Mouse (Mus musculus) gastrocnemius, postnatal 10 days (tissue): ENCODE measurements around the gene Mrc1. TPM values are rescaled to one million over a fixed set of nuclear protein-coding genes. Genes with fewer than 3 reads are reported as not detected.
A peak's percentile ranks its signal among the peaks of the same experiment; 100 is the strongest.
"Not testable (repeated sequence)": the region's sequence is repeated elsewhere in the genome, so short reads cannot be mapped to it uniquely, and the experiment has no call there.

Source experiments
- DNase-seq: peaks from one replicate; pipeline ENCODE4 v3.0.0; 2021; ENCODE audit warnings: mixed read lengths
- long read RNA-seq, 2 experiments: library from polyadenylated mRNA; stranded (forward); transcript quantifications; one replicate each; pipeline ENCODE4 v2.0.0; 2021
- total RNA-seq, 2 experiments: library from RNA; stranded (reverse); gene quantifications; 2 replicates each; pipeline ENCODE4 v1.2.3; 2021

Gene Mrc1
- 10 to 100 TPM; 34.4 to 36.6 TPM for total RNA-seq
- long read RNA-seq, experiment 1, full-length matches to known transcripts = 13 of 40 reads
- long read RNA-seq, experiment 1, partial matches to known transcripts = 19 of 40 reads
- long read RNA-seq, experiment 1, other reads (novel, unspliced or antisense) = 8 of 40 reads
- long read RNA-seq, experiment 2, full-length matches to known transcripts = 9 of 23 reads
- long read RNA-seq, experiment 2, partial matches to known transcripts = 12 of 23 reads
- long read RNA-seq, experiment 2, other reads (novel, unspliced or antisense) = 2 of 23 reads

- no peak for DNase-seq
Observed at GRCm38 (mm10) chr2:14229149-14229548, at the start of gene Mrc1. Gene Mrc1, plus strand, starts transcription at chr2:14229392.

DNA sequence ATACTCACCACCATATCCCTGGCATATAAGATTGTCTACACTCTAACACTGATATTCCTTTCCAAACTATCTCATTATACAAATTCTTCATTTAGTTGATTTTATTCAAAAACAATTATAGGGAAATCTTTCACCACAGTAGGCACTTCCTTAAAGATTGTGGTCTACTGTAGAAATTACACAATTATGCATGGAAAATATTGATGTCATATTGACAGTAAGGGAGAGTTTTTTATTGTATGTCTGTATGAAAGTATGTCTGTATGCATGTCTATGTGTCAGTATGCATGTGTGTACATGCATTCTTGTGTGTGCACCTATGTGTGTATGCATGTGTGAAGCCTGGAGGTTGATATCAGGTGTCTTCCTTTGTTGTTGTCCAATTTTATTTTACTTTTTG is 44.8 kb upstream of the Mrc1 start:
- no peak for DNase-seq

DNA sequence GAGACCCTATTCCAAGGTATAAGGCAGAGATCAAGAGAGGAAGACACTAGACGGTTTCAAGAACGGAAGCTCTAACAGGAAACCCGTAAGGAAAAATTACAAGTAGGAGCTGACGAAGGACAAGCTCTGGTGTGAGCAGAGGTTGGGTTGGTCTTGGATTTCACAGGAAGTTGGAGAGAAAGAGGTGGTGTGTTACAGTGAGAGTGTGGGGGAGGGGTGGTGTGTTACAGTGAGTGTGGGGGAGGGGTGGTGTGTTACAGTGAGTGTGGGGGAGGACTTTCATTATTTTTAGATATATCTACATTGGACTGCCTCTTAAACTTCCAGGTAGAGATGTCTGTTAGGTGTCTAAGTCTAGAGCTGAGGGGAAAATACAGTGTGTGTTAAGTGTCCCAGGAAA is 38.5 kb upstream of the Mrc1 start:
- no peak for DNase-seq

DNA sequence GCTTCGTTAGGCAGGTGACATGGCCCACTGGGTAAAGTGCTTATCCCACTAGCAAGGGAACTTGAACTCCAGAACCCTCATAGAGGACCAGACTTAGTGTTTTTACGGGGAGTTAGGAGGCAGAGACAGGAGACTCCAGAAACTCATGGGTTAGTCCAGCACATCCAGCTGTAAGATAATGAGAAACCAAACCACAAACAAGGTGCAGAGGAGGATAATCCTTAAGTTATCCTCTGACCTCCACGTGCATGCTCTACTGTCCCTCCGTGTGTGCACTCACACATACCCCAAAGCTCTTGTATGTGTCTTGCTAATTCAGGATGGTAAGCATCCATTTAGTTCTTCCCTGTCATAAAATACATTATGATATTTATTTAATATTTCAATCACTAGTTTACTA is 37.6 kb upstream of the Mrc1 start:
- no peak for DNase-seq

DNA sequence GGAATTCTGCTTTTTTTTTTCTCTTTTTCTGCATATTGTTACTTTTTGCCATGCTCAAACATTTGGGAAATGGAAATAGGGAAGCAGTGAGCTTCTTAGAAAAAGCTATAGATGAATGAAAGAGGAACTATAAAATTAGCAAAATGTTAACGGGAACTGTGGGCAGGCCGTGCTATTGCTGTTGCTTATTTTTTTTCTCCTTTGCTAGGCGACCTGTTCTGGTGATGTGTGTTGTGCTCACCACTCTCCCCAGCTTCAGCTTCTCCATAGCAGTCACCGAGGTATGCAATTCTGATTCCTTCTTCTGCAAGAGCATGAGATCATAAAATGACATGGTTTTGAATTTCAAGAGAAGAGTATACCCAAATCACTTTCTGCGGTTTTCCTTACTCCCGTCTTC is 37.1 kb upstream of the Mrc1 start:
- no peak for DNase-seq

DNA sequence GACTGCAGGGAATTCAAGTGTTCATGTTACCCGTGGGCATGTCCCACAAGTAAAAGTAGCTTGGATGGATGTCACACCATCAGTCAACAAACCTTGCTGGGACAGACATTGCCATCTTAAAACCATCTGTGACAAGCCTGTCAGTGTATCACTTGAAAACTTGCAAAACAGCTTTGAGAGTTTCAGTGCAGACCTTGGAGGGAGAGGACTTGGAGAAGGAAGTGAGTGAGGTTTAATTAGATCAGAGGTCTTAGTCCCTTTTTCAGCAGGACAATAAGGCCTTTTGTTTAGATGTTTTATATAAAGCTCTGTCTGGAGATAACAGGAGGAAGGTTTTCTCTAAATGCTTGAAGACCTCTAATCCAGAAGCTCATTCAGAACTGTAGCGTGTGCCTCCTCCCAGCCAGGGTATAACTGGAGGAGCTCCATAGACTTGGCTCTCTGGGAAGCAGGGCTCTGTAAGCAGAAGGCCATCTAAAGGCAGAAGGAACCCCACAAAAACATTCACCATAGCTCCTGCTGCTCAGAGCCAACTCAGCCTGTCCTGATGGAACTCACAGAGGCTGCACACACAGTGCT is 30.8 kb upstream of the Mrc1 start:
- not testable (repeated sequence) for DNase-seq

DNA sequence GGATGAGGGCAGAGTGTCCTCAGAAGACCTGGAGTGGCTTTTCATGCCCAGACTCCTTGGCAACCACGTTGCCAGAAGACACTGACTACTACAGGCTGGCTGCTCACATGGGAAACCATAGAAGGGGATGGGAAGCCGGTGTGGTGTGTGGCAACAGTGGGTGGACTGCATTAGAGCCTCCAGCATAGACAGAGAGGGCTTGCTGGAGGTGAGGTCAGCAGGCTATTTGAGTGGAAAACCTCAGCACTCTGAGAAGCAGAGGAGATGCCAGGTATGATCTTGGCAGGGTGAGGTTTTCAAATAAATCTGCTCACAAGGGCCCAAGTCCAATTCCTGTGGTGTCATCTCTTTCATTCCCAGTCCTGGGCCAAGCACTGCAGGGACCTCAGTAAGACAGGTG is 29.6 kb upstream of the Mrc1 start:
- peak; percentile 29 for DNase-seq

DNA sequence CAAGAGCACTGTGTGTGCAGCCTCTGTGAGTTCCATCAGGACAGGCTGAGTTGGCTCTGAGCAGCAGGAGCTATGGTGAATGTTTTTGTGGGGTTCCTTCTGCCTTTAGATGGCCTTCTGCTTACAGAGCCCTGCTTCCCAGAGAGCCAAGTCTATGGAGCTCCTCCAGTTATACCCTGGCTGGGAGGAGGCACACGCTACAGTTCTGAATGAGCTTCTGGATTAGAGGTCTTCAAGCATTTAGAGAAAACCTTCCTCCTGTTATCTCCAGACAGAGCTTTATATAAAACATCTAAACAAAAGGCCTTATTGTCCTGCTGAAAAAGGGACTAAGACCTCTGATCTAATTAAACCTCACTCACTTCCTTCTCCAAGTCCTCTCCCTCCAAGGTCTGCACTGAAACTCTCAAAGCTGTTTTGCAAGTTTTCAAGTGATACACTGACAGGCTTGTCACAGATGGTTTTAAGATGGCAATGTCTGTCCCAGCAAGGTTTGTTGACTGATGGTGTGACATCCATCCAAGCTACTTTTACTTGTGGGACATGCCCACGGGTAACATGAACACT is 28.2 kb upstream of the Mrc1 start:
- DNase-seq = not testable (repeated sequence)

DNA sequence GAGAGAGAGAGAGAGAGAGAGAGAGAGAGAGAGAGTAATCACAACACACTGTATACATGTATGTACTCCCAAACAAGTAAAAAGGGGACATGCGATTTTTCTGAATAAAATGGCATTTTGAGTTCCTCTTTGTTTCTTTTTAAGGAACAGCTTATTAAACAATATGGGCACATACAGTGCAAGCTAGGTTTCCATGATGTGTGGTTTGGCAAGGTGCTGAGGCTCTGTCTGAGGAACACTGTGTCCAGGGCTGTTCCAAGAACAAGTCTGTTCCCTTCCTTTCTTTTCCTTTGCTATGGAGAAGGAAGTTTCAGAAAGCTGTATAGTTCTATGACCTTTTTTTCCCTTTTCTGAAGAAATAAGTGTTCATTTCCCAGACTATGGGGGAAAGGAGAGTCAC is 24.9 kb upstream of the Mrc1 start:
- no peak for DNase-seq

DNA sequence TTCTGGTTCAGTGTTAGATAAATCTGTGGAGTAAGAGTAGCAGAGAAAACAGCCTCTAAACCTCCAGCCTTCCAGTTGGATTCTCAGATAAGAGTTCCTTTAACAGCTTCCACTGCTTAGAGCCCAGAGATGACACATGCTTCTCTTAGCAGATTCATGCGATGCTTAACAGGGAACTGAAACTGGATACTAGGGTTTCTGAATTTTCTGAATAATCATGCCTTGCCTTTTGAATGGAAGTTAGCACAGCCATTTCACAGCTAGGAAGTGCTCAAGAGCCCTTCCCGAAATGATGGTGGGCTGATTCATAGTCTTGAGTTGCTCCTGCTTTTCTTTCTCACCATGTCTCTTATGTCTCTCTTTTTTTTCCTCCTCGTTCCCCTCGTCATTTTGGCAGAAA is 22.4 kb upstream of the Mrc1 start:
- DNase-seq = no peak

DNA sequence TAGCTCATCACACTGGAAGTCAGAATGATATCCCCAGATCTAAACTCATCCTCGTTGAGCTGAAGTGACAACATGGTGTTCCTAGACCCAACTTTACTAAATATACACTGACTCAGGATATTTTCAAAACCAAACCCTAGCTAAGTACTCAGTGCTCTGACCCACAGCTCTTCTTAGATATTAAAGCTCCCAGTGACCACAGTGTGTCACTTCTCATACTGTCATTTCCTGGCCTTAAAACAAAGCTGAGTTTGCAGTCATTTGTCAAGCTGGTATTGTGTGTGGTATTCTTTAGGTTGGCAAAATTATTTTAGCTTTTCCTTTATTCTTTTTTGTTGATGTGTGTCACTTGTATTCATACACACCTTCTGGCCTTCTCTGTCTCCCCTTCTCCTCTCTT is 18.5 kb upstream of the Mrc1 start:
- no peak for DNase-seq

GRCm38 (mm10) chr2:14211606-14212005 is 17.6 kb upstream of the Mrc1 start:
- no peak for DNase-seq

GRCm38 (mm10) chr2:14214764-14215163 is 14.4 kb upstream of the Mrc1 start:
- DNase-seq = no peak

- DNase-seq = no peak
Observed at GRCm38 (mm10) chr2:14216653-14217052, 12.5 kb upstream of the Mrc1 start.

- no peak for DNase-seq
Observed at GRCm38 (mm10) chr2:14218126-14218525, 11.1 kb upstream of the Mrc1 start.

DNA sequence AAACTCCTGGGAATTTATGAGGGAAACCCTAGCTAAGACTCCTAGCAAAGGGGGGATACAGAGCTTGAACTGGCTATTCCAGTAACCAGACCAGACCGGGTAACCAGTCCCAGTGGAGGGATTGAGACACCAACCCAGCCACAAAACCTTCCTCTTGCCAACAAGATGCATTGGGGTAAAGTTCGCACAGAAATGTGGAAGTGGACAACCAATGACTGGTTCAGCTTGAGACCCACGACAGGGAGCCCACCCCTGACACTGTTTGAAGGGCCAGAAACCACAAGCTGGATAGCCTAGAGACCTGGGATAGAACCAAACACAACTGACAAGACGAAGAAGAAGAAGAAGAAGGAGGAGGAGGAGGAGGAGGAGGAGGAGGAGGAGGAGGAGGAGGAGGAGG is 4.8 kb upstream of the Mrc1 start:
- no peak for DNase-seq

- no peak for DNase-seq
Observed at GRCm38 (mm10) chr2:14228495-14228894, 697 bp upstream of the Mrc1 start.

- no peak for DNase-seq
Observed at GRCm38 (mm10) chr2:14229979-14230378, 787 bp downstream of the Mrc1 start.

- DNase-seq = no peak
Observed at GRCm38 (mm10) chr2:14232897-14233296, 3.7 kb downstream of the Mrc1 start.

- DNase-seq = no peak
Observed at GRCm38 (mm10) chr2:14233983-14234382, 4.8 kb downstream of the Mrc1 start.

DNA sequence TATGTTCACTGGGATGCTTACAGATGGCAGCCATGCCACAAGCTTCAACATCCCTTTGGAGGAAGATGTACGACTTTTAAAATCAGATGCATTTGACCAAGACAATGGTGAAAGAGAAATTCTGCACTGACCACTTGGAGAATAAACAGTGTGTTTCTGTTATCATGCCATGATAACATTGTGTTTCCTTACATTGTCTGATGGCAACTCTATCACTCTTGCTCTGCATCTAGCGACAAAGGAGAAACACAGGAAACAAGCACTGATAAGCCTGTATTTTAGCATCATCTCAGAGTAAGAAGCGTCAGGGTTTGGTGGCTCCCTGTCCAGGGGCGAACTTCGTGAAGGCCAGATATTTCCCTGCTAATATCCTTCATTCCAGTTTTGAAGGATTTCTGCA is 6.1 kb downstream of the Mrc1 start:
- no peak for DNase-seq

DNA sequence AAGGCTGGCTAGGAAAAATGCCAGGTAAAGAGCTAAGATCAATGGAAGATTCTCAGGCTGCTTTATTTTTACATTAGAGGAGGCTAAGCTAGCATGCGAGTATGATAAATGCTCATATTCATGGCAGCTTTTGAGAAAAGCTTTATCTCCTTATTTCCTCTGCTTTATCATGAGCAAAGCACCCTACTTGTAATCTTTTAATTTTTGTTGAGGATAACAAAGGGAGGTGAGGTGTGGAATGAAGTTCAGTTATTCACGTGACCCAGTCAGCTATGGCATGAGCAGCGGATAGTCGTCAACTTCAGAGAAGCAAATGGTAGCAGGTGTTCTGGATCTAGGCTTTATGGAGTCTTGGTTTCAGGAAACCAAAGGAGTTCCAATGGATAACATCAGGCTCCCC is 7.7 kb downstream of the Mrc1 start:
- DNase-seq = no peak

DNA sequence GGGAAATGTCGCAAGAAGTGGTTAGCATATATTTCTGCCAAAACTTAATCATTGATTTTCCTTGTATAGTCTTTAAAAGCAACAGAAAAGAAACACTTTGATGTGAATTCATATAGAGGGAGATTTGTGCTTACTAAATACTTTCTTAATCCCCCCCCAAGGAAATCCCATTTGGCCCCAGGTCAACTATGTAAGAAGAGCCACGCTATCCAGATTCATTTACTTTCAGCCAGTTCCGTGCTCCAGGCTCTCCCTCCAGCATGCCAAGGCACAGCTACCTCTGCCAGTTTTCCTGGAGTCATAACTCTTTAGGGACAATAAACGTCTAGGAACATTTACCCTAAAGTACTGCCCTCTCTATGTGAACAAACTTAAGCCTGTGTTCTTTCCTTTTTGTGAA is 8.5 kb downstream of the Mrc1 start:
- peak; percentile 27 for DNase-seq

- no peak for DNase-seq
Observed at GRCm38 (mm10) chr2:14239151-14239550, 10.0 kb downstream of the Mrc1 start.
